Mouse (Mus musculus) MEL (cell line): Measurements from ENCODE around the gene Rp2. TPM values are rescaled to one million over a fixed set of nuclear protein-coding genes. Genes with fewer than 3 reads are reported as not detected.

ENCODE experiments used
- DNase-seq: peaks from one replicate; pipeline ENCODE4 v3.0.0; 2011; ENCODE audit warnings: low read depth, low spot score
- H3K27ac ChIP-seq: 2 replicates; pipeline ENCODE4 v1.5.1; 2012; ENCODE audit warnings: low read depth, mild to moderate bottlenecking, control low read depth, low read length, moderate library complexity; ENCODE audit not compliant: control insufficient read depth
- H3K27me3 ChIP-seq, 2 experiments: fragments of 150-350 bp in 1 of 2; sonication (generic) in 1 of 2; 2 replicates each; pipeline ENCODE4 v1.6.1; 2012; ENCODE audit warnings: low read length in 2 of 2, mild to moderate bottlenecking in 2 of 2, improper control_type of control experiment in 1 of 2, moderate library complexity in 1 of 2; ENCODE audit not compliant: insufficient read depth in 2 of 2, control insufficient read depth in 1 of 2
- H3K36me3 ChIP-seq, 2 experiments: 2 replicates each; pipeline ENCODE4 v1.6.1; 2012 to 2014; ENCODE audit warnings: low read length in 2 of 2, improper control_type of control experiment in 1 of 2, inconsistent platforms in 1 of 2, mild to moderate bottlenecking in 1 of 2; ENCODE audit not compliant: insufficient read depth in 2 of 2, control insufficient read depth in 1 of 2
- H3K4me1 ChIP-seq, 2 experiments: fragments of 150-350 bp in 1 of 2; sonication (generic) in 1 of 2; 2 replicates each; pipeline ENCODE4 v1.6.1; 2012; ENCODE audit warnings: low read length in 2 of 2, improper control_type of control experiment in 1 of 2, mild to moderate bottlenecking in 1 of 2; ENCODE audit not compliant: insufficient read depth in 2 of 2, control insufficient read depth in 1 of 2
- H3K4me3 ChIP-seq, 2 experiments: fragments of 150-350 bp in 1 of 2; sonication (generic) in 1 of 2; 2 replicates each; pipeline ENCODE4 v1.5.1; 2012; ENCODE audit warnings: low read depth in 2 of 2, low read length in 2 of 2, mild to moderate bottlenecking in 2 of 2, moderate library complexity in 2 of 2, control low read depth in 1 of 2, improper control_type of control experiment in 1 of 2; ENCODE audit not compliant: control insufficient read depth in 1 of 2, insufficient read depth in 1 of 2
- H3K79me2 ChIP-seq: 2 replicates; pipeline ENCODE4 v1.6.1; 2012; ENCODE audit warnings: mild to moderate bottlenecking, low read length, moderate library complexity; ENCODE audit not compliant: control insufficient read depth, poor library complexity, insufficient read depth
- H3K9ac ChIP-seq: 2 replicates; pipeline ENCODE4 v1.6.1; 2012; ENCODE audit warnings: low read depth, mild to moderate bottlenecking, control low read depth, low read length, moderate library complexity; ENCODE audit not compliant: control insufficient read depth, poor library complexity, severe bottlenecking
- H3K9me3 ChIP-seq: fragments of 150-350 bp; sonication (generic); replicated peaks from 2 replicates; pipeline ENCODE4 v1.6.1; 2012; ENCODE audit warnings: mild to moderate bottlenecking, low read length, improper control_type of control experiment, moderate library complexity; ENCODE audit not compliant: insufficient read depth
- BHLHE40 ChIP-seq: IDR thresholded peaks from 2 replicates; pipeline ENCODE4 v1.6.1; 2012; ENCODE audit warnings: low read depth, mild to moderate bottlenecking, inconsistent platforms, low read length, improper control_type of control experiment, borderline replicate concordance
- CTCF ChIP-seq, 3 experiments: IDR thresholded peaks in 2 of 3; conservative IDR thresholded peaks in 1 of 3; 2 replicates each; pipeline ENCODE4 v1.5.1; 2011 to 2012; ENCODE audit warnings: low read length in 3 of 3, low read depth in 2 of 3, mild to moderate bottlenecking in 2 of 3, improper control_type of control experiment in 1 of 3, inconsistent platforms in 1 of 3, mixed read lengths in 1 of 3, moderate library complexity in 1 of 3; ENCODE audit not compliant: control insufficient read depth in 1 of 3, insufficient read depth in 1 of 3, poor library complexity in 1 of 3, severe bottlenecking in 1 of 3
- ELF1 ChIP-seq: IDR thresholded peaks from 2 replicates; pipeline ENCODE4 v1.6.1; 2014; ENCODE audit warnings: low read depth, mild to moderate bottlenecking, inconsistent platforms, low read length, improper control_type of control experiment, moderate library complexity
- EP300 ChIP-seq, 2 experiments: IDR thresholded peaks; 2 replicates each; pipeline ENCODE4 v1.6.1; 2011; ENCODE audit warnings: improper control_type of control experiment in 2 of 2, low read length in 2 of 2, low read depth in 1 of 2, mild to moderate bottlenecking in 1 of 2
- HCFC1 ChIP-seq: IDR thresholded peaks from 2 replicates; pipeline ENCODE4 v1.6.1; 2012; ENCODE audit warnings: low read depth, mild to moderate bottlenecking, inconsistent platforms, low read length, improper control_type of control experiment, moderate library complexity
- MAFK ChIP-seq: IDR thresholded peaks from 2 replicates; pipeline ENCODE4 v1.6.1; 2011; ENCODE audit warnings: low read depth, mild to moderate bottlenecking, low read length, improper control_type of control experiment, borderline replicate concordance
- MAZ ChIP-seq: IDR thresholded peaks from 2 replicates; pipeline ENCODE4 v1.6.1; 2012; ENCODE audit warnings: low read depth, mild to moderate bottlenecking, inconsistent platforms, low read length, improper control_type of control experiment
- MEF2A ChIP-seq: IDR thresholded peaks from 2 replicates; pipeline ENCODE4 v1.6.1; 2014; ENCODE audit warnings: low read depth, mild to moderate bottlenecking, inconsistent platforms, low read length, improper control_type of control experiment; ENCODE audit not compliant: poor library complexity, insufficient replicate concordance, severe bottlenecking; ENCODE audit errors: extremely low read depth
- MXI1 ChIP-seq: IDR thresholded peaks from 2 replicates; pipeline ENCODE4 v1.6.1; 2011; ENCODE audit warnings: mild to moderate bottlenecking, low read depth, low read length, improper control_type of control experiment
- NELFE ChIP-seq: IDR thresholded peaks from 2 replicates; pipeline ENCODE4 v1.6.1; 2011; ENCODE audit warnings: low read depth, low read length, improper control_type of control experiment
- POLR2AphosphoS5 ChIP-seq: IDR thresholded peaks from 2 replicates; pipeline ENCODE4 v1.6.1; 2012; ENCODE audit warnings: low read depth, borderline replicate concordance, mild to moderate bottlenecking, inconsistent platforms, low read length, moderate library complexity, mixed read lengths
- RAD21 ChIP-seq: IDR thresholded peaks from 2 replicates; pipeline ENCODE4 v1.6.1; 2011; ENCODE audit warnings: mild to moderate bottlenecking, low read depth, low read length, improper control_type of control experiment
- RCOR1 ChIP-seq: IDR thresholded peaks from 2 replicates; pipeline ENCODE4 v1.6.1; 2012; ENCODE audit warnings: low read depth, mild to moderate bottlenecking, inconsistent platforms, low read length, improper control_type of control experiment
- SIN3A ChIP-seq: IDR thresholded peaks from 2 replicates; pipeline ENCODE4 v1.6.1; 2012; ENCODE audit warnings: low read length, improper control_type of control experiment, inconsistent platforms
- SMC3 ChIP-seq: IDR thresholded peaks from 2 replicates; pipeline ENCODE4 v1.6.1; 2011; ENCODE audit warnings: low read depth, low read length, improper control_type of control experiment
- TCF12 ChIP-seq: IDR thresholded peaks from 2 replicates; pipeline ENCODE4 v1.6.1; 2014; ENCODE audit warnings: low read depth, mild to moderate bottlenecking, inconsistent platforms, low read length, improper control_type of control experiment, moderate library complexity
- ZKSCAN1 ChIP-seq: IDR thresholded peaks from 2 replicates; pipeline ENCODE4 v1.6.1; 2012; ENCODE audit warnings: low read depth, mild to moderate bottlenecking, inconsistent platforms, low read length, improper control_type of control experiment, moderate library complexity
- polyA plus RNA-seq, 2 experiments: library from polyadenylated mRNA; stranded (reverse) in 1 of 2; unstranded in 1 of 2; fragments of >175 nt in 1 of 2; fragments of >200 nt in 1 of 2; gene quantifications; 2 replicates each; pipeline versions ENCODE4 v1.2.1 to v1.2.4; 2012; ENCODE audit warnings: low replicate concordance in 2 of 2, low read depth in 1 of 2; ENCODE audit not compliant: insufficient read length in 2 of 2, insufficient read depth in 1 of 2, missing spikeins in 1 of 2
- total RNA-seq: library from RNA; depleted of rRNA; stranded (reverse); fragments of 300-350 nt; gene quantifications from 2 replicates; pipeline ENCODE4 v1.2.3, GENCODE M21; 2012; rRNA removed

Rp2 gene
- total and polyA plus RNA-seq, 3 experiments: 10.0 to 16.8 TPM; not detected in 1

DNA sequence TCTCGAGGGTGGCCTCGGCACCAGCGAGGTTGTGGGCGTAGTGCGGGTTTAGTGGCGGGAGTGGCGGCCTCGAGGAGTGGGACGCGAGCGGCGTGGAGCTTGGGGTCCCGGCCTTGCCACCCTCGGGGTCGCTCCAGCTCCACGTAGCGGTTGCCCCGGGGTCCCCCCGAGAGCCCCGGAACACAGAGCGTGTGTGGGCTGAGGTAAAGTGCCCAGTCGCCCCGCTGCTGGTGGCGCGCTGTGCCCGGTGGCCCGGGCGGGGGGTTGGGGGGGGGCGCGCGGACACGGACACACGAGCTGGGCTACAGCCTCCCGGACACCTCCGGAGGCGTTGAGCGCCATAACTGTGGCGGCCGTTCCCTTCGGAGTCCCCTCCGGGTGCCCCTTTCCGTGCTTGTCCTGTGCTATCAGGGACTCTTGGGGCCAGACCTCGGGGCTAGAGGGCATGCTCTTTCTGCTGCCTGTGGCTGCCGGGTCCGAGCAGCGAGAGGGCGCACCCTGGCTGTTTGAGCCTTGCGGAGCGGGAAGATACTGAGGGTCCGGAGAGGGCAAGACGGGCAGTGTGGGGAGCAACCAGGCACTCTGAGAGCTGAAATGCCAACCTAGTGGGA, 61.7 kb downstream of the Rp2 start:
- H3K79me2 ChIP-seq: peaks cover 10% of the 10 kb centered on the region
- no peaks in the 10 kb centered on the region for H3K9me3 ChIP-seq
- H3K27me3 ChIP-seq: no peaks in the 10 kb centered on the region
- peak overlapping the region; percentile 90 to 92 for H3K4me3 ChIP-seq
- H3K9ac ChIP-seq: peak overlapping the region; percentile 96
- H3K36me3 ChIP-seq: peaks cover 12 to 15% of the 10 kb centered on the region in 2 experiments
- peak overlapping the region; percentile 85 for H3K27ac ChIP-seq
- peak; percentile 57 for DNase-seq
- TF ChIP-seq ELF1: no peak
- TF ChIP-seq ZKSCAN1: no peak
- no peak for TF ChIP-seq RCOR1
- TF ChIP-seq MEF2A: no peak
- no peak for TF ChIP-seq HCFC1
- no peak for TF ChIP-seq MAZ
- TF ChIP-seq SIN3A: no peak
- no peak for TF ChIP-seq RAD21
- TF ChIP-seq MXI1: peak; percentile 9; the same call in 1 of the 2 replicates
- TF ChIP-seq EP300 (IDR thresholded peaks at IDR 0.05; ENCODE audit: low read depth in 1 of 2, low read length in 2 of 2): no peak
- no peak for TF ChIP-seq TCF12
- TF ChIP-seq MAFK: no peak
- peak in 2 of 3 experiments; percentile 12 to 18; a peak in 2 of 6 replicates for TF ChIP-seq CTCF (IDR thresholded peaks at IDR 0.05 in 2 of 3, conservative IDR thresholded peaks at IDR 0.05 in 1 of 3; ENCODE audit: control insufficient read depth in 1 of 3, insufficient read depth in 1 of 3, low read depth in 2 of 3, low read length in 3 of 3, poor library complexity in 1 of 3, severe bottlenecking in 1 of 3)
- no peak for TF ChIP-seq BHLHE40
- no peak for TF ChIP-seq SMC3
- no peak for TF ChIP-seq NELFE
- TF ChIP-seq POLR2AphosphoS5: no peak
- H3K4me1 ChIP-seq: peaks cover 4 to 5% of the 10 kb centered on the region in 2 experiments; a peak in 3 of 4 replicates

Other genes starting within 250 kb of the Rp2 start
- gene Slc9a7, start 72.7 kb upstream of the Rp2 start, total RNA-seq: not detected in 2 replicates
- not detected for gene Slc9a7, start 72.7 kb upstream of the Rp2 start, polyA plus RNA-seq
- gene Jade3, start 61.2 kb downstream of the Rp2 start, total RNA-seq: 22.7 and 24.2 TPM in 2 replicates
- gene Jade3, start 61.2 kb downstream of the Rp2 start, polyA plus RNA-seq: 10 to 100 TPM in 1 of 2 experiments, not detected in 1; 19.7 TPM
- not detected in 2 replicates for gene Rgn, start 185.3 kb downstream of the Rp2 start, total RNA-seq
- not detected for gene Rgn, start 185.3 kb downstream of the Rp2 start, polyA plus RNA-seq